Mouse (Mus musculus) limb, embryonic 14.5 days (tissue): ENCODE results near the gene Mtus2. TPM values are rescaled to one million over a fixed set of nuclear protein-coding genes. Genes with fewer than 3 reads are reported as not detected.

Experiments
- ATAC-seq: fragments of 200-750 bp; cut with Nextera tagmentation; 2 replicates; pipeline ENCODE4 v1.8.0; 2017; ENCODE audit warnings: low read depth, moderate number of reproducible peaks, moderate TSS enrichment; ENCODE audit not compliant: low FRiP score
- DNase-seq: peaks from one replicate; pipeline ENCODE4 v3.0.0-alpha.2; 2015; ENCODE audit warnings: low spot score
- H3K27ac ChIP-seq: fragments of 300-500 bp; sonication (generic); replicated peaks from 2 replicates; pipeline ENCODE4 v1.5.1; 2014; ENCODE audit warnings: low read depth, mild to moderate bottlenecking, low read length, moderate library complexity, mixed read lengths
- H3K27me3 ChIP-seq: fragments of 300-500 bp; sonication (generic); 2 replicates; pipeline ENCODE4 v1.6.1; 2014; ENCODE audit warnings: low read length, mixed read lengths; ENCODE audit not compliant: control insufficient read depth, insufficient read depth
- H3K36me3 ChIP-seq: fragments of 300-500 bp; sonication (generic); 2 replicates; pipeline ENCODE4 v1.6.1; 2014; ENCODE audit warnings: mild to moderate bottlenecking, low read length, moderate library complexity, mixed read lengths; ENCODE audit not compliant: control insufficient read depth, insufficient read depth
- H3K4me1 ChIP-seq: fragments of 300-500 bp; sonication (generic); 2 replicates; pipeline ENCODE4 v1.6.1; 2014; ENCODE audit warnings: antibody characterized with exemption, low read length, mixed read lengths; ENCODE audit not compliant: control insufficient read depth, insufficient read depth
- H3K4me2 ChIP-seq: fragments of 300-500 bp; sonication (generic); replicated peaks from 2 replicates; pipeline ENCODE4 v1.6.1; 2014; ENCODE audit warnings: low read depth, mild to moderate bottlenecking, low read length, moderate library complexity; ENCODE audit not compliant: severe bottlenecking
- H3K4me3 ChIP-seq: fragments of 300-500 bp; sonication (generic); replicated peaks from 2 replicates; pipeline ENCODE4 v1.5.1; 2014; ENCODE audit warnings: low read length
- H3K9ac ChIP-seq: fragments of 300-500 bp; sonication (generic); 2 replicates; pipeline ENCODE4 v1.6.1; 2014; ENCODE audit warnings: mild to moderate bottlenecking, low read depth, low read length, moderate library complexity; ENCODE audit not compliant: severe bottlenecking
- H3K9me3 ChIP-seq: fragments of 300-500 bp; sonication (generic); 2 replicates; pipeline ENCODE4 v1.6.1; 2016; ENCODE audit warnings: low read length; ENCODE audit not compliant: control insufficient read depth
- POLR2A ChIP-seq: fragments of 200-500 bp; IDR thresholded peaks from 2 replicates; pipeline ENCODE4 v1.8.0; 2012; ENCODE audit warnings: inconsistent platforms, mild to moderate bottlenecking, moderate library complexity, borderline replicate concordance; ENCODE audit not compliant: insufficient read depth, insufficient read length; ENCODE audit errors: extremely low read depth
- WGBS: fragments of 180-500 bp; shearing (Covaris S2); extraction: QIAGEN DNeasy Blood & Tissue Kit; methylation state at CpG from one replicate; pipeline ENCODE4 v1.1.7; 2014; 5-methylcytosine and 5-hydroxymethylcytosine counted together
- polyA plus RNA-seq, 2 experiments: library from polyadenylated mRNA; depleted of rRNA in 1 of 2; stranded (reverse) in 1 of 2; unstranded in 1 of 2; fragments of >200 nt; fragmentation: Nextera tagmentation in 1 of 2; extraction: Ambion mirVana in 1 of 2; gene quantifications; 2 replicates each; pipeline versions ENCODE4 v1.2.1 to v1.2.3; 2012 to 2014

Mtus2 gene
- polyA plus RNA-seq, 2 experiments, result 3.2 to 5.5 TPM

- Histone ChIP-seq H3K4me2 (no peak overlapping the region), H3K4me3 (no peak overlapping the region), H3K27me3 (no peaks in the 10 kb centered on the region), H3K9me3 (no peaks in the 10 kb centered on the region), H3K9ac (no peak overlapping the region), H3K36me3 (no peaks in the 10 kb centered on the region), H3K27ac (no peak overlapping the region), H3K4me1 (no peaks in the 10 kb centered on the region)
- WGBS, result 81% methylated on average over 7 of the region's 7 CpGs
- ATAC-seq, result no peak
- no peak for TF ChIP-seq POLR2A
- DNase-seq, result no peak
These were observed 9.5 kb downstream of the Mtus2 start for GRCm38 (mm10) chr5:147966646-147967045.

GRCm38 (mm10) chr5:147969566-147969965 lies 12.4 kb downstream of the Mtus2 start:
- Histone ChIP-seq H3K4me3 (no peak overlapping the region), H3K9ac (no peak overlapping the region), H3K4me1 (no peaks in the 10 kb centered on the region), H3K36me3 (no peaks in the 10 kb centered on the region), H3K4me2 (no peak overlapping the region), H3K9me3 (no peaks in the 10 kb centered on the region), H3K27ac (no peak overlapping the region), H3K27me3 (no peaks in the 10 kb centered on the region)
- no peak for ATAC-seq
- 91% methylated on average over 5 of the region's 5 CpGs for WGBS
- no peak for DNase-seq
- no peak for TF ChIP-seq POLR2A

GRCm38 (mm10) chr5:147976001-147976400 lies 18.9 kb downstream of the Mtus2 start:
- ATAC-seq (no peak), DNase-seq (no peak)
- Histone ChIP-seq H3K9me3 (no peaks in the 10 kb centered on the region), H3K9ac (no peak overlapping the region), H3K4me2 (no peak overlapping the region), H3K36me3 (no peaks in the 10 kb centered on the region), H3K4me3 (no peak overlapping the region), H3K27me3 (no peaks in the 10 kb centered on the region), H3K27ac (no peak overlapping the region), H3K4me1 (no peaks in the 10 kb centered on the region)
- 58% methylated on average over 13 of the region's 13 CpGs for WGBS
- TF ChIP-seq POLR2A, result no peak

GRCm38 (mm10) chr5:147980606-147981005 lies 23.5 kb downstream of the Mtus2 start:
- Histone ChIP-seq H3K4me1 (no peaks in the 10 kb centered on the region), H3K36me3 (no peaks in the 10 kb centered on the region), H3K27me3 (no peaks in the 10 kb centered on the region), H3K4me2 (no peak overlapping the region), H3K27ac (no peak overlapping the region), H3K9ac (no peak overlapping the region), H3K9me3 (no peaks in the 10 kb centered on the region), H3K4me3 (no peak overlapping the region)
- no peak for TF ChIP-seq POLR2A
- ATAC-seq (no peak), DNase-seq (no peak)
- 83% methylated on average over 13 of the region's 13 CpGs for WGBS

GRCm38 (mm10) chr5:147990289-147990688 lies 33.2 kb downstream of the Mtus2 start:
- no peak overlapping the region for H3K4me2 ChIP-seq
- no peak for TF ChIP-seq POLR2A
- H3K4me3 ChIP-seq, result no peak overlapping the region
- H3K36me3 ChIP-seq, result no peaks in the 10 kb centered on the region
- H3K27me3 ChIP-seq, result no peaks in the 10 kb centered on the region
- DNase-seq (no peak), ATAC-seq (no peak)
- no peak overlapping the region for H3K9ac ChIP-seq
- no peaks in the 10 kb centered on the region for H3K4me1 ChIP-seq
- no peaks in the 10 kb centered on the region for H3K9me3 ChIP-seq
- no peak overlapping the region for H3K27ac ChIP-seq
- 75% methylated on average over 4 of the region's 4 CpGs for WGBS

- no peaks in the 10 kb centered on the region for H3K4me1 ChIP-seq
- H3K27me3 ChIP-seq, result no peaks in the 10 kb centered on the region
- H3K4me2 ChIP-seq, result no peak overlapping the region
- no peaks in the 10 kb centered on the region for H3K9me3 ChIP-seq
- no peak overlapping the region for H3K4me3 ChIP-seq
- ATAC-seq (no peak), DNase-seq (no peak)
- no peak overlapping the region for H3K9ac ChIP-seq
- WGBS, result 66% methylated on average over 10 of the region's 10 CpGs
- H3K27ac ChIP-seq, result no peak overlapping the region
- no peaks in the 10 kb centered on the region for H3K36me3 ChIP-seq
- TF ChIP-seq POLR2A, result no peak
These were observed 33.7 kb downstream of the Mtus2 start for GRCm38 (mm10) chr5:147990775-147991174.
